Mouse (Mus musculus): Measurements from ENCODE around the gene Mterf4. TPM values are rescaled to one million over a fixed set of nuclear protein-coding genes. Genes with fewer than 3 reads are reported as not detected.

Gene Mterf4
- polyA plus RNA-seq (2021; fragmentation: Nextera tagmentation), result 16.0 and 16.1 TPM in 2 replicates
- long read RNA-seq, experiment 1, transcript Mterf4-202 (3 exons, 1,525 nt), result minor isoform, 17 of 55 reads
- long read RNA-seq, experiment 1, transcript Mterf4-201 (4 exons, 1,366 nt), result major isoform, 33 of 55 reads
- long read RNA-seq, experiment 1, partial matches to known transcripts, result 2 of 55 reads
- long read RNA-seq, experiment 1, other reads (novel, unspliced or antisense), result 1 of 55 reads
- long read RNA-seq, experiment 2, transcript Mterf4-201 (4 exons, 1,366 nt), result major isoform, 18 of 30 reads
- long read RNA-seq, experiment 2, partial matches to known transcripts, result 2 of 30 reads
- long read RNA-seq, experiment 2, other reads (novel, unspliced or antisense), result 6 of 30 reads

DNA sequence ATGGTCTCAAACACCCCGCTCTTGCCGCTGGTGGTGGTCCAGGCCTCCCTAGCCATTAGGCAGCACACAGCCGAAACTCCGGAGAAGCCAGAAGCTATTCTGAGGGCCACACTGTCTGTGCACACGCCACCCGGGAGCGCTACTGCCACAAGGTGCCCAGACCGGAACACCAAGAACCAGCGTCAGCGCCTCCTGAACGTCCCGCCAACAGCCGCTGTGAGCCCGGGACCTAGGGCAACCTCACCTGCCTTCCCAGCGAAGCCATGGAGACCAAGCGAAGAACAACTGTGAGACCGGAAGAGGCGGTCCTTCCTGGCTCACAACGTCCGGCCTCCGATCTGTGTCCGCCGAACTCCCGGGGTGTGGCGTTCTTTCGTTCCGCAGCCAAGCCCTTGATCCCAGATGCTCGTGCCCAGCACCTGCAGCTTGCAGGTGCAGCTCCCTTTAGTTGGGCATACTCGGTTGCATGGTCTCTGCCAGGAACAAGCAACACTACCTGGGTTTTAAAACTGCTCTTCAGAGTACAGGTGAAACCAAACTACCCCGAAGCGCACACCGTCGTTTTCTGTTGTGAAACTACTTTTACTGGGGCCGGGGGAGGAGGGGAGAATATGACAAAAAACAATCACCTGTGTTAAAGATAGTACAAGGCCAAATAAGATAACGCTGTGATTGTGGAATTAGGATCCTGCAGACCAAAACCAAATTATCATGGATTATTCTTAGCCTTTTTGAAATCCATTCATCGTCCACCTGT lies at the start of gene Mterf4:
Mterf4 (minus strand) TSS at position 335 of the 757 bp plus-strand sequence.

DNA sequence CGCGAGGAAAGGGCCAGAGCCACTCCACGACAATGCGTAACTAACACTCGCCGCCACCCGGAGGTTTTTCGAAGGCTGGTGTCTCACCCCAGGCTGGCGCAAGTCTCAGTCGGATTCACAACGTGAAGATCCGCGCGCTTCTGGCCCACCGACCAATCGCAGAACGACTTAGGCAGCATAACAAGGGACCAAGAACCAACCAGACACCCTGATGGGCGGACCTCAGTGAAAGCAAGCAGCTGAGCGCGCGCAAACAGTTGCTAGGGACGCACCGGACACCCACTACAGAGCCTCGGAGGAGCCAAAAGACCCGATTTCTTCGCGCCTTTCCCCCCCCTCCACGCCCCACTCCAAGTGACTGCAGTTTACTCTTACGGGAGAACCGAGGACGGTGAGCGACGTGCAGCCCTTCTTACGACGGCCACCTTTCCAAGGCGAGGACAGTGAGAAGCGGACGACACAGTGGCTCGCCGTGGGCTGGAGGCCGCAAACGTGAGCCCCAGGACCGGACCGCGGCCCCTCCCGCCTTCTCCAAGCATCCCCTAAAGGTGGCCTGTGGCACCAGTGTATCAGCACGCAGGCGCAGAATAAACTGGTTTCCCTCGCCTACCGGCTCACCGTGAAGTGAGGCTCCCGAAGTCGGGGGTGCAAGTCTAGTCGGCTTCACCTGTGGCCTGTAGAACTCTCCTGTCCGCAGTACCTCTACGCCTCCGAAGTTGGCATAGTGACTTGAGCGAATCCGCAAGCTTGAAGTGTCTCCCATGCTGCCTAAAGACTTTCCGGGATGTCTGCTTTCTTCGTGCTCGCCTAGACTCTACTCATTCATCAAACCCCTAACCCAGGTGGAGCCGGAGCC lies 37.2 kb upstream of the Mterf4 start, which contains the start of the genes Ppp1r7 and Pask:
Ppp1r7 (plus strand) TSS at position 207 of the 856 bp plus-strand sequence.
Pask (minus strand) TSS at position 835 of the 856 bp plus-strand sequence.

Other genes with a start within 250 kb of the Mterf4 start
- gene Kif1a, start 204.0 kb downstream of the Mterf4 start, polyA plus RNA-seq (2021; fragmentation: Nextera tagmentation), result 203 and 209 TPM in 2 replicates
- gene Agxt, start 170.7 kb downstream of the Mterf4 start, polyA plus RNA-seq (2021; fragmentation: Nextera tagmentation), result not detected in 2 replicates
- 0.06 TPM in 1 of 2 replicates, not detected in the other for gene 2310007B03Rik, start 145.0 kb downstream of the Mterf4 start, polyA plus RNA-seq (2021; fragmentation: Nextera tagmentation)
- gene Crocc2, start 137.2 kb downstream of the Mterf4 start, polyA plus RNA-seq (2021; fragmentation: Nextera tagmentation), result 0.01 TPM in 1 of 2 replicates, not detected in the other
- 1.4 and 2.1 TPM in 2 replicates for gene Sned1, start 70.1 kb downstream of the Mterf4 start, polyA plus RNA-seq (2021; fragmentation: Nextera tagmentation)
- 43.6 and 60.3 TPM in 2 replicates for gene Ppp1r7, start 36.9 kb upstream of the Mterf4 start, polyA plus RNA-seq (2021; fragmentation: Nextera tagmentation)
- 0.24 and 0.40 TPM in 2 replicates for gene Pask, start 37.6 kb upstream of the Mterf4 start, polyA plus RNA-seq (2021; fragmentation: Nextera tagmentation)
- gene Ano7, start 68.0 kb upstream of the Mterf4 start, polyA plus RNA-seq (2021; fragmentation: Nextera tagmentation), result 0.11 TPM in 1 of 2 replicates, not detected in the other
- gene Hdlbp, start 172.9 kb upstream of the Mterf4 start, polyA plus RNA-seq (2021; fragmentation: Nextera tagmentation), result 50.0 and 62.5 TPM in 2 replicates
- 3.8 and 3.9 TPM in 2 replicates for gene Farp2, start 206.2 kb upstream of the Mterf4 start, polyA plus RNA-seq (2021; fragmentation: Nextera tagmentation)